Mouse (Mus musculus) mesoderm, embryonic 11.5 days (tissue): ENCODE data around the gene Crct1.

ENCODE experiments used
- DNase-seq: peaks from one replicate; pipeline ENCODE4 v3.0.0-alpha.2; 2012; ENCODE audit warnings: low read depth, low spot score

Crct1 gene

DNA sequence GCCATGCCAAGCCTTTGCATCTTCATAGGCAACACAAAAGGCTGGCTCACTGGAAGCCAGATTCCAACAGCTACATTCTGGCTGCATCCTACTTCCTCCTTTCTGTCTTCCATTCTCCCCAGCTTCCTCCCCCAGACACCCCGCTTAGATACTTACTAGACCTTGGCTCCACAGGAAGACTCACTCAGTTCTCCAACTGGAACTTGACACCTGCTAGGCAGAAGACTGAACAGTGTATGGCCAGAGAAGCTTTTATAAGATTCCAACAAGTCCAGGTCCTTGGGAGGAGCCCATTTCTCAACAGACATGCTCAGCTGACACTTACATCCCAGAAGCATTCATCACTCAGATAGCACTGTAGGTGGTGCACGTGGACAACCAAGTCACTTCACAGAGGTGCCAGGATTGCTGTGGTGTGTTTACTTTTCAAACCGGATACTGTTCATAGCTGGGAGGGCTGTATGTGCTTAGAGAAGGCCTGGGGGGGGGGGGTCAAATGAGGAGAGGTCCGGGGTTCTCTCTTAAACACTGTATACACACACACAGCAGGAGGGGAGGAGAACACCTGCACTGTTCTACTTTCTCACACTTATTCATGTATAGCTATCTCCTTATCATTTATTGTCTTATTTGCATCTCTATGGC lies at the start of gene Crct1:
Gene Crct1, minus strand, starts transcription at position 228 of the 645 bp plus-strand sequence.
- no peak for DNase-seq

DNA sequence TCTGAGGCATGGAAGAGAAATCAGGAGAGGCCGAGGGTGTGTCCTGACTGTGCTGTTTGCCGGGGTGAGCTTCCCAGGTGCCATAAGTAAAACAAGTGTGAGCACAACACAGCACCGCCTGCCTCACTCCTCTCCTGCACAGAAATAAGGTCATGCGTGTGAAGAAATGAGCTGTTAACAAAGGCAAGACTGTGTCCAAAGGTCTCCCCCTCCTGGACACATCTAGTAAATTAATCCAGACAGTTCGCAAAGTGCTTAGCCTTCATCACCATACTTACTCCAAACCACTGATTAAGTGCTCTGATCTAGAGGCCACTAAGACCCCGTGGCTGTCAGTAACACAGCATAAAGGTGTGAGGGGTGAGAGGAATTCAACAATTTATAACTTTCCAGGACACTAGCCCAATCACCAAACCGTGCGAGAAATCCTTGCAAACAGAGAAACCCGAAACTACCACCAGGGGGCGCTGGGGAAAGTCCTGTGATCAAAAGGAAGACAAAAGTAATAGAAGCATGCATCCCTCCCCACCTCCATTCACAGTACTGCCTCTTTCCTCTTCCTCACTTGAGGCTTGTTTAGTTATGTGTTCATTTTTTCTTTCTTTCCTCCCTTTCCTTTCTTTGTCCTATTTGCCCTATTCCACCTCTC lies 37.5 kb upstream of the Crct1 start:
- peak; percentile 29 for DNase-seq

DNA sequence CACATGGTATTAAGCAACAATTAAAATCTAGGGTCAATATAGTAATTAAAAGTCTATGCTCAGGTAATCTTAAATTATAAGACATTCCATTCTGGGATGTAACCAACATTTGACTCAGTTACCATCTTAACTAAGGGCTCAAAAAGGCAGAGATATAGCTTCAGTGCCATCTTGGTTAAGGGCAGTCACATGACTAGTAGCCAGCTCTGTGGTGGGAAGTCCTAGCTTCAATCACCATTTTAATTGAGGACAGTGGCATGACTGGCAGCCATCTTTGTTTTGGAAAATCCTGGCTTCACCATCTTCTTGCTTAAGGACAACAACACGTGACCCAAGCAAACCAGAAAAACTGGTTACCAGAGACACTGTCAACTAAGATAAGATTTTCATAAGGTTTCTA lies 34.7 kb upstream of the Crct1 start:
- DNase-seq, result no peak

DNA sequence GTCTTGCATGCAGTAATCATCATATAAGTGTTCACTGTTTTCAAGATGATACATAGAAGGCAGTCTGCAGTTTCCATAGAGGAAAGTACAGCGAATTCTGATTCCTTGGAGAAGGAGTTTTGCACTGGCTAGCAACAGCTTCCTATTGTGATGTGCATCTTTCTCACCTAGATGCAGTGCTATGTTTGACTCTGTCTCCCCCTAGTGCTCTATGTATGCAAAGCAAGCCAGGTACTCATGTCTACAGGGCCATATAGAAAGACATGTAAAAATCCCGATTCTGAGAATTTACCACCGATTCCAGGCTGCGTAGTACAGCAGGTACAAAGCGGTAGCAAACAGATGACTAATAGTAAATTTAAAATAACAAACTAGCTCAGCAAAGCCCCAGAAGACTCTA lies 16.0 kb upstream of the Crct1 start:
- peak; percentile 66 for DNase-seq

DNA sequence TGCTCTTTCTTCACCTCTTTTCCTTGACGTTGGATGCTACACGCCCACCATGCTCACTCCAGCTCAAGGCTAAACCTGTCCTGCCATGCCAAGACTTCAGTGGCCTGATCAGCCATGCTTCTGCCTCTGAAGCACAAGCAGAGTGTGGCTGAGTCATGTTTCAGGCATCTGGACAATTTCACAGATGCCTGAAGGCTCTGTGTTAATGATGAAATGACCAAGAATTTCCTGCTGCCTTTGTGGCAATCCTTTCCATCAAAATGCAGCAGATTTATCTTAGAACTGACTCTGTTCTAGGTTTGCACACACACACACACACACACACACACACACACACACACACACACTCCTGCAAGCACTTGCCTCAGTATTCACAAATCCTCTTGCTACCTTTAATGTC lies 10.0 kb upstream of the Crct1 start:
- no peak for DNase-seq

DNA sequence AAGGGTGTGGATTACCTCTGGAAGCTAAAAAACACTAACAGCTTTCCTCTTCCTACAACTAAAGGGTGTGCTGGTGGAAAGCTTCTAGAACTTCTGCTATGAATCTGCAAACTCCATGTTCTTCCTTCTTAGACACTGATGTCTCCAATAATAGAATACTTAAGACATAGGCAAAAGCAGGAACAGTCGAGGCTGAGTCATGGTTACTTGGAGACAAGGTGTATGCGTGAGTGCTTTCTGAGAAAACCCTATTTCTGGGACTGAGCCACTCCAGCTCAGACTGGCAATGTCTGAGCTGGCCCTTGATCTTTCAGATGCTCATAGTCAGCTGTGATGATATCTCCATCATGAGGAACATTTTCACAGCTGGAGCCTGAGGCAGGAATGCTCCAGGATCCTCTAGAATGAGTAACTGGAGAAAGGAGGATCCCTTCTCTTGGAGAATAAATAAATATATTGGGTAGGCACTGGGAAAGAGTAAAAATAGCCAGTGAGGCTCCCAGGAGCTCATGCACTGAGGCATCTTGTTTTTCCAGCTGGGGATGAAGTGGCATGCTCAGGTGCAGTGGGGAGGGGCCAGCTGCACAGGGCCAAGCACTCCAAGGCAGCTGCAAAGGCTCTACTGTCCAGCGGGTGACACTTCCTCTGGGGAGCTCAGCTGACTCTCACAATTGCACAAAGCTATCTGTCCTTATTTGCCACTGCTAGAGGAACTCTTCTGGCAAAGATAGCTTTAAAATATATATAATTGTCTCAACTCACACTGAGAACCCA lies 8.1 kb upstream of the Crct1 start:
- DNase-seq, result no peak

DNA sequence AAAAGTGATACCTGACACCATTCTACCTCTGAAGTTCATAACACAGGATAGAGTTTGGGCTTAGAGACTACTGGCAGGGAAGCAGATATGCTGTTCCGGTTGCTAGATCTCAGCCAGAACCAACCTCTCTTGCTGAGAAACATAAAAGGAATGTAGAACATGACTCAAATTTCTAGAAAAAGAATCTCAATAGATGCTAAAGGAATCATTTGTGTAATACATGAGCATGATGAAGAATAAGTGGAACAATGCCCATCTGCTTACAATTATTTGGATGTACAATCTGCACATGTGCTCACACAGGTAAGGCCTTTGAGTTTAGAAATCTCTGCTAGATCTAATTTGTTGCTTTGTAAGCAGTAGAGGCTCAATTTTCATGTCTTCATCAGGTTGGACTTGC lies 5.7 kb upstream of the Crct1 start:
- DNase-seq, result no peak

DNA sequence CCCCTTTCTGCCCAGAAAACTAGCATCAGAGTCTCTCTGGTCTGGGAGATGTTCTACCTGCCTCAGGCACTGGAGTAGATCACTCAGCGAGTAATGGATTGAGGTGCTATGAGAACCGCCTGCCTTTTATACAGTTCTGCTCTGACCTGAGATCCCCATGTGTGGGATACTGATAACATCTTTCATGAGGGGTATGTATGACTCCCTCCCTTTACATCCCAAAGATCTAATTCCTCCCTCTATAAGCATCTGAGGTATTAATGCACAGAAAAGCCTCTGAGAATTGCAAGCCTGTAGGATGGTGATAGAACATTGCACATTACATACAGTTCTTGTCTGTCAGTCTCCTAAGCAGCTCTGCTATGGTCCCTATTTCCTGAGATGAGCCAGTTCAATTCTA lies 3.5 kb upstream of the Crct1 start, which contains the start of gene Lce1m:
Gene Lce1m, minus strand, starts transcription at position 101 of the 400 bp plus-strand sequence.
- no peak for DNase-seq

DNA sequence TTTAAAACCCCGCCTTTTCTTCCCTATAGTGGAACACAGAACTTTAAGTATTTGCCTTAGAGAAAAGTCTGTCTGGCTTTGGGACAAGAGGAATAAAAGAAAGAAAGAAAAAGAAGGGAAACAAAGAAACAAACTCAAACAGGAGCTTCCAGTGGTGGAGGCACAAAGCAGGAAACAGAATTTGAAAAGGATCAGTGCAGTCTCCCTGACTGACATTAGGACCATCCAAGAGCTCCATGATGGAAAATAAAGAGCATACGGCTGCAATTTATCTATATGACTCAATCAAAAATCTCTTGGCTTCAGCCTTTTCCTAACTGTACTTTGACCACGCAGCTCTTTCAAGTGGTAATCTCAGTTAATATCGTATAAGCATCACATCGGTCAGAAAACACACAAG lies 616 bp downstream of the Crct1 start:
- DNase-seq, result no peak

DNA sequence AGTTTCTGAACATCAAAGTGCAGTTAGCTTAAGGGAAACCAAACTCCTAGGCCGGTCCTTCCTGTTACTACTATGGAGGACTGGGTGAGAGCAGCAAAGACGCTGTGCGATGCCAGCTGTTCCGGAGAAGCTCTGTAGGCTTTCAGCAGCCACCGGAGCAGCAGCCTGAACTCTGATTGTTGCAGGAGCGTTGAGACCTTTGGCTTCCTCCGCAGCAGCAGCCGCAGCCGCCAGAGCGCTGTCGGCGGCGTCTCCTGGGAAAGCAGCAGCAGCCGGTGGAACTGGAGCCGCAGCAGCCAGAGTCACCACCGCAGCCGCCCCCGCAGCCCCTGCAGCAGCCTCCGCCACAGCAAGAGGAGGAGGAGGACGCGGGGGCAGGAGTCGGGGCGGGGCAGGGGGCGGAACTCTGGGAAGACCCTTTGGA lies 1.1 kb downstream of the Crct1 start:
- DNase-seq, result peak; percentile 74

DNA sequence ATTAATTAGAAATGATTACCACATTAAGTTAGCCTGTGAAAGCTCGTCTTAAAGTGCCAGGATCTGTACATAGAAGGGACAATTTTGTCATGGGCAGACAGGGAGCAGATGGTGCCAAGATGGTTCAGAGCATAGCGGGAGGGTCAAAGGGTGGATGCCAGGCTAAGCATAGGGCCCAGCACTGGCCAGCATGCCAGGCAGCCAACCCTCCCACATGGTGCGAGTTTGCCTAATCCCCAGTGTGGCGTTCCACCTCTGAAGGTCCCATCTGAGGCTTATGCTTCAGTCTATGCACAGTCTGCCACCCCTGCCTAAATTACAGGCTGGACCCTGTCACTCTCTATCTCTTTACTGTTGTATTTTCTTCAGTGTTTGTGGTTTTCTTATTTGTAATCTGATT lies 12.6 kb downstream of the Crct1 start:
- DNase-seq, result no peak

DNA sequence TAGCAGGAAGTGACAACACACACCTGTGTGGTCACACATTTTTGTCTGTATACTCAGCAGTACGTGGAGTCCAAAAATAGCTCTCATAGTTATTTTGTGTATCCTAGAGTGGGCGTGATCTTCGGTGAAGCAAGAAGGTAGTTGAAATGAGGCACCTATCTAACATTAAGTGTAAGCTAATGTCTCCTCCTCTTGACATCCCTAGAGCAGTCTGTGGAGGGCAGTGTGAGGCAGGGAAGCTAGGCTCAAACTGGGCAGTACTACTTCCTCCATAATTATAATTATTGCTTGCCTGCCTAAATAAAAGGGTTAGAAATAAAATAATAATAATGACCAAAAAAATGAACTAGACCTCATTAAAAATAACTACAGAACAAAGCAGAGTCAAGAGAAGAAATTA lies 14.9 kb downstream of the Crct1 start:
- DNase-seq, result no peak

DNA sequence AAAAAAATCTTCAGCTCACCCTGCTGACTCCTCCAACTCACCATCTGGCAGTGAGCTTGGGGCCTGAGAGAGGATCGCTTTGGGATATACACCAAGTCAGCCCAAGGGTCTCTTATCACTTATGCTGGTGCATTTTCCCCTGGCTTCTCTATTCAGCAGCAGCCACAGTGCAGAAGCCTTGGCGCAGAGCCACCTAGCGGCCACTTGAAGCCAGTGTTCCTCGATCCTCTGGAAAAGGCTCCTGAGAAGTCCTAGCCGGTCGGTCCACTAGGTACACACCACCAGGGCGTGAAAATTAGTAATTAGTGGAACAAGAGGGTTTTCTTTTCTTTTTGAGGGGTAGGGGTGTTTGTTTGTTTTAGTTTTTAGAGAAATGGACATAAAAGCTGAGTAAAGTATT lies 16.8 kb downstream of the Crct1 start:
- DNase-seq, result peak; percentile 68

DNA sequence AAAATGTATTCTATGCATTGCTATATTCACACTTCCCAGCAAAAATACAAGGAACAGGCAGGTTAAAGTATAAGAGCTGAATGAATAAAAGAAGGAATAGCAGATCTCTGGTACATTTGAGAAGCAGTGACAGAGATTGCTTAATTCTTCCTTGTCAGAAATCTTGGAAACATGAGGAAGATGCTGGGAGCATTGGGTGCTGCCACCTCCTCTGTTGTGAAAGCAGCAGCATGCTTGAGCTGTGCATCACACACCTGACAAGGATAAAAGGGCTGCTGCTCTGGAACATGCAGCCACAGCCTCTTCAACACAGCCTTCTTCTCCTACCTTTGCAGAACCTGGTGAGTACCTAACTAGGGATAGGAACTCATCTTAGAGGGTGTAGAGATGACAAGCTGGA lies 23.6 kb downstream of the Crct1 start, which contains the start of gene Lce3f:
Gene Lce3f, plus strand, starts transcription at position 301 of the 400 bp plus-strand sequence.
- no peak for DNase-seq

DNA sequence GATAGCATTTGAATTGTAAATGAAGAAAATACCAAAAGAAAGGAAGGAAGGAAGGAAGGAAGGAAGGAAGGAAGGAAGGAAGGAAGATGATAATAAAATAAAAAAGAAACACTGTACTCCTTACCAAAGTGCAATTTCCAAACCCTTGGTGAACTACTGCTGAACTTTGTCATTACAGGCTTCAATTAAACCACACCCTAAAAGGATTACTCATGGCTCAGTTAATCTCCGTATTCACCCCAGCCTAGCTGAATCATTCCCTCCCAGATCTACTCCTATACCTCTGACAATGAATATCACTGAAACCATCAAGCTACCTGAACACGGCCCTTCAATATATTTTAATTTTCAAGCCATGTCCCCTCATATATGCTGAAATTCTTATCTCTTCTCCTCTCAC lies 37.0 kb downstream of the Crct1 start:
- DNase-seq, result no peak

DNA sequence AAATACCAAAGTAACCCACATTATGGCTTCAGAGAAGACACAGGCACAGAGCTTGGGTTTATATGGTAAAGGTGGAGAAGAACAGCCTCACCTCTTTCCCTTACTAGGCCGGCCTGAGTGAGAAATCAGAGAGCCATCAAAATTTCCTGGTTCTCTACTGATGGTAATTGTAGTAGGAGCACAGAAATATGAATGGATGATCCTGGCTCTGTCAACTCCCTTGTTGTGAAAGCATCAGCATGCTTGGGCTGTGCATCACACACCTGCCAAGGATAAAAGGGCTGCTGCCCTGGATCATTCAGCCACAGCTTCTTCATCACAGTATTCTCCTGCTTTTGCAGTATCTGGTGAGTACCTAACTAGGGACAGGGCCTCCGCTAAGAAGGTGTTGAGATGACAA lies 48.7 kb downstream of the Crct1 start, which contains the start of gene Lce3e:
Gene Lce3e, plus strand, starts transcription at position 301 of the 400 bp plus-strand sequence.
- DNase-seq, result no peak
